Mouse (Mus musculus): ENCODE measurements around the gene Cox4i1. TPM values are rescaled to one million over a fixed set of nuclear protein-coding genes. Genes with fewer than 3 reads are reported as not detected.
A peak's percentile ranks its signal among the peaks of the same experiment; 100 is the strongest.

The Cox4i1 gene
- polyA plus RNA-seq, 1 experiment from 2014 or later = 928 TPM

- Histone ChIP-seq H3K9ac (peak overlapping the region; percentile 78; the same call in 1 of the 2 replicates), H3K4me2 (replicated peaks) (peak overlapping the region; percentile 99), H3K27ac (no peak overlapping the region), H3K36me3 (no peaks in the 10 kb centered on the region), H3K4me3 (peak overlapping the region; percentile 71), H3K9me3 (0 out of 2 replicates have a peak, but pooled peaks cover 6% of the 10 kb centered on the region), H3K4me1 (peaks cover 43% of the 10 kb centered on the region), H3K27me3 (peaks cover 33% of the 10 kb centered on the region)
- no peak for ATAC-seq (ENCODE audit: low FRiP score, low read depth)
- 31% methylated on average over 17 of the region's 17 CpGs for WGBS
Observed at GRCm38 (mm10) chr8:120632969-120633664, 34.9 kb upstream of the Cox4i1 start.

DNA sequence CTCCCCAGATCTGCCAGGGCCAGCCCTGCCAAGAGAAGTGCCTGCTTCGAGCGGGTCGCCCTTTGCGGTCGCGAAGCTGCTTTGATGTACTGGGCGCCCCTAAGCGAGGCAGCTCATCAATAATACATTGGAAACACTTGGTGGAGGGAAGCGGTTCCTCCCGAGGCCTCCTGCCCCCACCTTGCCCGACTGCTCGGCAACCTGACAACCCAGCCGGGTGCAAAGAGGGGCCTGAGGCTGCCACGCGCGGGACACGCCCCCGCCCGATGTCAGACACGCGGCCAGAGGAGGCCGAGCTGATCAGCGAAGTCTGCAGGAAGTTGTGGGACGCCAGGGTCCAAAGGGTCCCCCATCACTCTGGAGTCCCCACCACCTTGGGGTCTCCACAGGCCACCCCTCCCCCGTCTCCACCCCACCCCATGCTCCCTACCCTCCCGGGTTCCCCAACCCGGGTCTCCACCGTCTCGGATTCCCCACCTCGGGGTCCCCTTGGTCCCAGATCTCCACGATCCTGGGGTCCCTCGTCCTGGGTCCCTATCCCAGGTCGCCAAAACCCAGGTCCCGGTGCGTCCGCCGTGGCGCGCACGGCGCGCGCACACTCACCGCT, 34.3 kb upstream of the Cox4i1 start:
- no peaks in the 10 kb centered on the region for H3K36me3 ChIP-seq
- H3K4me2 ChIP-seq (replicated peaks) = peak overlapping the region; percentile 99
- H3K9me3 ChIP-seq = 0 out of 2 replicates have a peak, but pooled peaks cover 6% of the 10 kb centered on the region
- WGBS = under 1% methylated on average over 44 of the region's 44 CpGs
- peak overlapping the region; percentile 78 for H3K9ac ChIP-seq
- no peak overlapping the region for H3K27ac ChIP-seq
- peak overlapping the region; percentile 71 for H3K4me3 ChIP-seq
- peak; percentile 41; the same call in 1 of the 2 replicates for ATAC-seq (ENCODE audit: low FRiP score, low read depth)
- peaks cover 43% of the 10 kb centered on the region for H3K4me1 ChIP-seq
- H3K27me3 ChIP-seq = peaks cover 33% of the 10 kb centered on the region

GRCm38 (mm10) chr8:120634329-120634839, 33.6 kb upstream of the Cox4i1 start:
- Histone ChIP-seq H3K4me3 (peak overlapping the region; percentile 71), H3K27me3 (peaks cover 33% of the 10 kb centered on the region), H3K4me2 (replicated peaks) (peak overlapping the region; percentile 99), H3K27ac (no peak overlapping the region), H3K9ac (peak overlapping the region; percentile 78), H3K9me3 (0 out of 2 replicates have a peak, but pooled peaks cover 6% of the 10 kb centered on the region), H3K4me1 (peaks cover 43% of the 10 kb centered on the region), H3K36me3 (no peaks in the 10 kb centered on the region)
- under 1% methylated on average over 37 of the region's 42 CpGs for WGBS
- peak; percentile 42 for ATAC-seq (ENCODE audit: low FRiP score, low read depth)

- no peaks in the 10 kb centered on the region for H3K36me3 ChIP-seq
- H3K4me2 ChIP-seq (replicated peaks) = no peak overlapping the region
- 46% methylated on average over 8 of the region's 8 CpGs for WGBS
- H3K27ac ChIP-seq = no peak overlapping the region
- H3K9ac ChIP-seq = no peak overlapping the region
- no peaks in the 10 kb centered on the region for H3K9me3 ChIP-seq
- no peak for ATAC-seq (ENCODE audit: low FRiP score, low read depth)
- H3K27me3 ChIP-seq = peaks cover 4% of the 10 kb centered on the region; the same call in 1 of the 2 replicates
- no peaks in the 10 kb centered on the region for H3K4me1 ChIP-seq
- H3K4me3 ChIP-seq = no peak overlapping the region
Observed at GRCm38 (mm10) chr8:120641245-120641644, 26.8 kb upstream of the Cox4i1 start.

DNA sequence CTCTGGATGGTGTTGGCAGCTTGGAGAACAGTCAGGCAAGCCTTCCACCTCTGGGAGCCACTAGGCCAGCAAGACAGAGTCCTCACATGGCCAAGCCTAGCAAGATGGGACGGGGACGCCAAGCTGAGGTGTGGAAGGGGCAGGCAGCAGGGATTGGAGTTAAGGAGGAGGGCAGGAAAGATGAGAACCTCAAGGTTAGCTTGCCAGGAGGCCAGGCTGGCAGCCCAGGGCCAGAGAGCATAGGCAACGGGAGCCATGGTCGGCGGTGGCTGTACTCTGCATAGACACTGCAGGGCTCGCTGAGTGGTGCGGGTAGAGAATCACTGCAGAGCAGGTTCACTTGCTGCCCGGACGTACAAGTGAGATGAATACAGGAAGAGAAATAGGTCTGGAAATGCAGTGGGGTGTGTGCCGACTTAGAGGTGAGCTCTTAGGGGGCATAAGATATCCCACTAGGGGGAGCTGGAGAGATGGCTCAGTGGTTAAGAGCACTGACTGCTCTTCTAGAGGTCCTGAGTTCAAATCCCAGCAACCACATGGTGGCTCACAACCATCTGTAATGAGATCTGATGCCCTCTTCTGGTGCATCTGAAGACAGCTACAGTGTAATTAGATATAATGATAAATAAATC, 25.9 kb upstream of the Cox4i1 start:
- H3K9me3 ChIP-seq = no peaks in the 10 kb centered on the region
- H3K36me3 ChIP-seq = no peaks in the 10 kb centered on the region
- no peak overlapping the region for H3K4me3 ChIP-seq
- no peaks in the 10 kb centered on the region for H3K27me3 ChIP-seq
- no peak overlapping the region for H3K9ac ChIP-seq
- ATAC-seq (ENCODE audit: low FRiP score, low read depth) = no peak
- H3K4me2 ChIP-seq (replicated peaks) = no peak overlapping the region
- H3K4me1 ChIP-seq = no peaks in the 10 kb centered on the region
- H3K27ac ChIP-seq = no peak overlapping the region
- 84% methylated on average over 10 of the region's 10 CpGs for WGBS

DNA sequence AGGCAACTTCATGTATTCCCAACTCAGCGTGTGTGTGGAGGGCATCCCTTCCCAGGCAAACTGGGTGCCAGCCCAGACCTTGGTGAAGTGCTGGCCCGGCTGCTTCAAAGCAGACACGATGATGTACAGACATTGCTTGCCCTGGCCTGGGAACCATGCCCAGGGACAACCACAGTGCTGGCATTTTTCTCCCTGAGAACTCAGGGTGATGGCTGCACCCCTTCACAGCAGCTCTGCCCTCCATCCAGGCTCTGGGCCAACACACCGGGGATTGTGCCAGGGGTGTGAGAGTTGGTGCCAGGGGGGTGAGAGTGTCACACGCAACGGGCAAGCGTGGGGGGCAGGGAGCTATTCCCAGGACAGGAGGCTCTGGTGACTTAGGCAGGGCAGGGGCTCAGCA, 23.4 kb upstream of the Cox4i1 start:
- ATAC-seq (ENCODE audit: low FRiP score, low read depth) = no peak
- no peak overlapping the region for H3K9ac ChIP-seq

DNA sequence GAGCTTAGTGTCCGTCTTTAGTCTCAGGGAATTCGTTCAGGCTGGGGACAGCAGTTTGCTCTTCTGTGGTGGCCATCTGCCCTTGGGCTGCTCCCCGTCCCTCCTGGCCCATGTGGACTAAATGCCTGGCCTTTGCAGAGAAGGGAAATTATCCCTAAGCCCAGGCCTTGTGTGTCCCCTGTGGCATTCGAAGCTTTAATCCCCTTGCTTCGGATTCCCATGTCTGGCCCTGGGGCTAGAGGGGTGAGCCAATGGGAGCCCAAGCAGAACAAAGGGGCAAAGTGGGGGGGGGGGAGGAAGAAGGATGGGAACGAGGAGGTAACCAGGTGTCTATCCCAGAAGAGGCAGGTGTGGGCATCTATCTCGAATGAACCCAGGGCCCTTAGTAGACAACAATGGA, 20.5 kb upstream of the Cox4i1 start, which contains the start of gene 1190005I06Rik:
1190005I06Rik (minus strand) TSS at position 101 of the 400 bp plus-strand sequence.
- H3K27ac ChIP-seq = no peak within 1 kb of the TSS
- H3K4me3 ChIP-seq = no peak within 1 kb of the TSS
- peaks cover 13% of the 10 kb centered on the region for H3K36me3 ChIP-seq
- no peaks in the 10 kb centered on the region for H3K27me3 ChIP-seq
- ATAC-seq (ENCODE audit: low FRiP score, low read depth) = no peak
- H3K4me1 ChIP-seq = no peaks in the 10 kb centered on the region
- H3K4me2 ChIP-seq (replicated peaks) = no peak within 1 kb of the TSS
- WGBS = 50% methylated on average over 7 of the region's 7 CpGs
- no peak within 1 kb of the TSS for H3K9ac ChIP-seq
- no peaks in the 10 kb centered on the region for H3K9me3 ChIP-seq

More for the DNA sequence above, 23.4 kb upstream of the Cox4i1 start:
- Histone ChIP-seq H3K27ac (no peak overlapping the region), H3K4me2 (replicated peaks) (no peak overlapping the region), H3K36me3 (no peaks in the 10 kb centered on the region), H3K27me3 (no peaks in the 10 kb centered on the region), H3K4me1 (no peaks in the 10 kb centered on the region), H3K4me3 (no peak overlapping the region), H3K9me3 (no peaks in the 10 kb centered on the region)
- 81% methylated on average over 7 of the region's 7 CpGs for WGBS

DNA sequence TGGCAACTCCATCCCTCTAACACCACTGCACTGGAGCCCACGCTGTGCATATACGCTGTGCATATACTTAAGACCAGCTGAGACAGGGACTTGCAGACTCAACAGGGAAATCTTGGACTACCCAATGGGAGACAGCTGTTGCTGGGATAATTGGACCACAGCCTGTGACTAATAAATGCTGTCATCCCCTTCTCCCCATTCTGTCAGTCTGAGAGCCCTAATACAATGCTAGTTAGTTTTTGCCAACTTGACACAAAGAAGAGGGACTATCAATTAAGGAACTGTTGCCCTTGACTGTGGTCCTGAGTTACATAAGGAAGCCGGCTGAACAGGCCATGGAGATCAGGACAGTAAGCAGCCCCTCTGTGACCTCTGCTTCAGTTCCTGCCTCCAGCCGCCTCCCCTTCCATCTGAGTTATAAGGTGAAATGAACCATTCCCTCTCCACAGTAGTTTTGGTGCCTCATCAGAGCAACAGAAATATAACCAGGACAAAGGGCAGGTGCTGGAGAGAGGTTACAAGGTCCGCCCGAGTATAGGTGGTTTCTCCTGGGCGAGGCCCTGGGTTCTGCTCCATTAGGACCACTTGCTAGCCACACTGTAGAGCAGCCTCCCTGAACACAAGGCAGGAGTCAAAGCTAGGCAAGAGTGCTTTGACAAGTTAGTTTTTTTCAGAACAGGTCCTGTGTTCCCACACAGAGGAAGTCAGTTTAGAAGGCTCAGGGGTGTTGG, 11.5 kb upstream of the Cox4i1 start:
- 90% methylated on average over 7 of the region's 7 CpGs for WGBS
- Histone ChIP-seq H3K27ac (no peak overlapping the region), H3K27me3 (no peaks in the 10 kb centered on the region), H3K9me3 (no peaks in the 10 kb centered on the region), H3K4me2 (replicated peaks) (no peak overlapping the region), H3K36me3 (peaks cover 78% of the 10 kb centered on the region), H3K9ac (no peak overlapping the region), H3K4me1 (no peaks in the 10 kb centered on the region), H3K4me3 (no peak overlapping the region)
- no peak for ATAC-seq (ENCODE audit: low FRiP score, low read depth)

DNA sequence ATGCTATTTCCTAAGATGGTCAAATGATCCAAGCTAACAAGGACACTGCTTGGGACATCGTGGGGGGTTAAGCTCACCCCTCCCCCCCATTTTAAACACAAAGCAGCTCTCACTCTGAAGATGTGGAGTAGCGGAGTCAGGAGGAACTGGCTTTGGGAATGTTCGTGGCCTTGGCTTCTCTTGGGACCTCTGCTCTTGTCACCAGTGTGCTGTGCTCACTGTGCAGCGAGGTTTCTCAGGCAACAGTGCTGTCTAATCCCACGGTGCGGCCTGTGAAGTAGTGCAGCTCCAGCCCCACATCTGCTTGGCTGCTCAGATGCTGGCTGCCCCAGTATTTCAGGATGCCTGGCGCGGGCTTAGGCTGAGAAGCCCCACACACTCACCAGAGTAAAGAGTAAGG, 10.6 kb upstream of the Cox4i1 start:
- Histone ChIP-seq H3K4me1 (no peaks in the 10 kb centered on the region), H3K4me3 (no peak overlapping the region), H3K9ac (no peak overlapping the region), H3K4me2 (replicated peaks) (no peak overlapping the region), H3K9me3 (no peaks in the 10 kb centered on the region), H3K27me3 (no peaks in the 10 kb centered on the region), H3K27ac (no peak overlapping the region), H3K36me3 (peaks cover 77% of the 10 kb centered on the region)
- no peak for ATAC-seq (ENCODE audit: low FRiP score, low read depth)
- WGBS = 95% methylated on average over 8 of the region's 8 CpGs

- Histone ChIP-seq H3K9ac (no peak overlapping the region), H3K9me3 (no peaks in the 10 kb centered on the region), H3K4me2 (replicated peaks) (no peak overlapping the region), H3K27me3 (no peaks in the 10 kb centered on the region), H3K36me3 (peaks cover 20% of the 10 kb centered on the region), H3K4me3 (no peak overlapping the region), H3K27ac (no peak overlapping the region), H3K4me1 (peaks cover 41% of the 10 kb centered on the region)
- no peak for ATAC-seq (ENCODE audit: low FRiP score, low read depth)
- 85% methylated on average over 6 of the region's 6 CpGs for WGBS
Observed at GRCm38 (mm10) chr8:120664566-120664965, 3.5 kb upstream of the Cox4i1 start.

GRCm38 (mm10) chr8:120665726-120666455, 2.1 kb upstream of the Cox4i1 start:
- ATAC-seq (ENCODE audit: low FRiP score, low read depth) = no peak
- peak overlapping the region; percentile 98 for H3K9ac ChIP-seq
- peaks cover 20% of the 10 kb centered on the region for H3K36me3 ChIP-seq
- WGBS = 73% methylated on average over 3 of the region's 3 CpGs
- peak overlapping the region; percentile 89 for H3K4me2 ChIP-seq (replicated peaks)
- peak overlapping the region; percentile 97 for H3K4me3 ChIP-seq
- H3K27ac ChIP-seq = no peak overlapping the region
- no peaks in the 10 kb centered on the region for H3K9me3 ChIP-seq
- peaks cover 41% of the 10 kb centered on the region for H3K4me1 ChIP-seq
- H3K27me3 ChIP-seq = no peaks in the 10 kb centered on the region
